Mouse (Mus musculus): ENCODE measurements around the gene 4930502E18Rik. TPM values are rescaled to one million over a fixed set of nuclear protein-coding genes. Genes with fewer than 3 reads are reported as not detected.

4930502E18Rik gene
- total and polyA plus RNA-seq, 3 experiments, result 0.26 TPM; not detected in 2

- Histone ChIP-seq H3K9ac (ENCODE audit: insufficient read depth, low read depth) (no peak within 1 kb of the TSS), H3K4me3 (replicated peaks in 1 of 3; ENCODE audit: low read depth in 2 of 3, low read length in 2 of 3, poor library complexity in 1 of 3) (no peak within 1 kb of the TSS), H3K79me2 (replicated peaks; ENCODE audit: control insufficient read depth, extremely low read depth, insufficient read depth, poor library complexity, severe bottlenecking) (no peaks in the 10 kb centered on the region), H3K4me2 (ENCODE audit: insufficient read depth, low read depth, poor library complexity, severe bottlenecking) (no peak within 1 kb of the TSS), H3K27ac (ENCODE audit: insufficient read depth, low read depth) (no peak within 1 kb of the TSS), H3K36me3 (replicated peaks in 1 of 2; ENCODE audit: control insufficient read depth in 1 of 2, insufficient read depth in 1 of 2, low read length in 1 of 2) (no peaks in the 10 kb centered on the region), H3K27me3 (replicated peaks) (no peaks in the 10 kb centered on the region), H3K9me3 (replicated peaks; ENCODE audit: low read length) (no peaks in the 10 kb centered on the region), H3K4me1 (ENCODE audit: control insufficient read depth in 1 of 2, insufficient read depth in 2 of 2) (no peaks in the 10 kb centered on the region)
- no peak for TF ChIP-seq EP300 (IDR thresholded peaks at IDR 0.05; ENCODE audit: low read length)
- TF ChIP-seq ZC3H11A (IDR thresholded peaks at IDR 0.05; ENCODE audit: low read depth, low read length), result no peak
- no peak for TF ChIP-seq JUND (conservative IDR thresholded peaks at IDR 0.05; ENCODE audit: low read depth, low read length)
- TF ChIP-seq CTCF (conservative IDR thresholded peaks at IDR 0.05 in 1 of 2, IDR thresholded peaks at IDR 0.05 in 1 of 2; ENCODE audit: low read depth in 2 of 2, low read length in 2 of 2), result no peak
- no peak for TF ChIP-seq MYC (IDR thresholded peaks at IDR 0.05; ENCODE audit: low read depth, low read length)
- TF ChIP-seq MAZ (IDR thresholded peaks at IDR 0.05; ENCODE audit: low read depth, low read length), result no peak
- no peak for DNase-seq (ENCODE audit: extremely low read depth)
- dilution Hi-C loops (cut with MboI; ENCODE audit: extremely low pct_ligation_motif_present, extremely low pct_unique_long_range_greater_than_20kb, low sequenced_read_pairs), result no loop called here
- in situ Hi-C loops (cut with MboI; ENCODE audit: low pct_ligation_motif_present, low pct_unique_long_range_greater_than_20kb, low sequenced_read_pairs), result no loop called here
These were observed 51.6 kb downstream of the 4930502E18Rik start, which contains the start of gene Zfp36l3 for GRCm38 (mm10) chrX:53776276-53776675. Gene Zfp36l3 (minus strand): TSS chrX:53776394.

Other genes with a start within 250 kb of the 4930502E18Rik start
- 2.1 and 2.5 TPM in 2 replicates for gene Rtl8c, start 116.8 kb upstream of the 4930502E18Rik start, total RNA-seq (2012; rRNA removed)
- 1.7 TPM in 1 of 2 replicates, not detected in the other for gene Rtl8c, start 116.8 kb upstream of the 4930502E18Rik start, total RNA-seq (2014; rRNA removed)
- 5.5 and 6.4 TPM in 2 replicates for gene Rtl8c, start 116.8 kb upstream of the 4930502E18Rik start, polyA plus RNA-seq (2012; ENCODE audit: insufficient read length, low read depth)
- gene Gm14597, start 115.8 kb upstream of the 4930502E18Rik start, total RNA-seq (2012; rRNA removed), result not detected in 2 replicates
- gene Gm14597, start 115.8 kb upstream of the 4930502E18Rik start, total RNA-seq (2014; rRNA removed), result not detected in 2 replicates
- gene Gm14597, start 115.8 kb upstream of the 4930502E18Rik start, polyA plus RNA-seq (2012; ENCODE audit: insufficient read length, low read depth), result 0.57 TPM in 1 of 2 replicates, not detected in the other
- 0.21 and 0.29 TPM in 2 replicates for gene Rtl8a, start 81.1 kb upstream of the 4930502E18Rik start, total RNA-seq (2012; rRNA removed)
- gene Rtl8a, start 81.1 kb upstream of the 4930502E18Rik start, total RNA-seq (2014; rRNA removed), result not detected in 2 replicates
- 0.80 and 1.4 TPM in 2 replicates for gene Rtl8a, start 81.1 kb upstream of the 4930502E18Rik start, polyA plus RNA-seq (2012; ENCODE audit: insufficient read length, low read depth)
- gene Rtl8b, start 54.4 kb upstream of the 4930502E18Rik start, total RNA-seq (2012; rRNA removed), result not detected in 2 replicates
- gene Rtl8b, start 54.4 kb upstream of the 4930502E18Rik start, total RNA-seq (2014; rRNA removed), result not detected in 2 replicates
- not detected in 2 replicates for gene Rtl8b, start 54.4 kb upstream of the 4930502E18Rik start, polyA plus RNA-seq (2012; ENCODE audit: insufficient read length, low read depth)
- gene 1700013H16Rik, start 33.0 kb downstream of the 4930502E18Rik start, total RNA-seq (2012; rRNA removed), result not detected in 2 replicates
- not detected in 2 replicates for gene 1700013H16Rik, start 33.0 kb downstream of the 4930502E18Rik start, total RNA-seq (2014; rRNA removed)
- not detected in 2 replicates for gene 1700013H16Rik, start 33.0 kb downstream of the 4930502E18Rik start, polyA plus RNA-seq (2012; ENCODE audit: insufficient read length, low read depth)
- not detected in 2 replicates for gene Zfp36l3, start 51.6 kb downstream of the 4930502E18Rik start, total RNA-seq (2012; rRNA removed)
- not detected in 2 replicates for gene Zfp36l3, start 51.6 kb downstream of the 4930502E18Rik start, total RNA-seq (2014; rRNA removed)
- gene Zfp36l3, start 51.6 kb downstream of the 4930502E18Rik start, polyA plus RNA-seq (2012; ENCODE audit: insufficient read length, low read depth), result not detected in 2 replicates
- 2.8 and 3.5 TPM in 2 replicates for gene Xlr, start 72.9 kb downstream of the 4930502E18Rik start, total RNA-seq (2012; rRNA removed)
- 27.2 and 32.7 TPM in 2 replicates for gene Xlr, start 72.9 kb downstream of the 4930502E18Rik start, total RNA-seq (2014; rRNA removed)
- 11.0 and 13.4 TPM in 2 replicates for gene Xlr, start 72.9 kb downstream of the 4930502E18Rik start, polyA plus RNA-seq (2012; ENCODE audit: insufficient read length, low read depth)

Data from CH12.LX (cell line).